Mouse (Mus musculus) MEL (cell line): ENCODE data around the gene Grrp1.

ENCODE experiments used
- CTCF ChIP-seq, 3 experiments: IDR thresholded peaks in 2 of 3; conservative IDR thresholded peaks in 1 of 3; 2 replicates each; pipeline ENCODE4 v1.5.1; 2011 to 2012; ENCODE audit warnings: low read length in 3 of 3, low read depth in 2 of 3, mild to moderate bottlenecking in 2 of 3, improper control_type of control experiment in 1 of 3, inconsistent platforms in 1 of 3, mixed read lengths in 1 of 3, moderate library complexity in 1 of 3; ENCODE audit not compliant: control insufficient read depth in 1 of 3, insufficient read depth in 1 of 3, poor library complexity in 1 of 3, severe bottlenecking in 1 of 3
- JUND ChIP-seq: IDR thresholded peaks from 2 replicates; pipeline ENCODE4 v1.6.1; 2011; ENCODE audit warnings: low read depth, mild to moderate bottlenecking, improper control_type of control experiment, low read length

- TF ChIP-seq JUND, result no peak
- TF ChIP-seq CTCF (IDR thresholded peaks at IDR 0.05 in 2 of 3, conservative IDR thresholded peaks at IDR 0.05 in 1 of 3; ENCODE audit: control insufficient read depth in 1 of 3, insufficient read depth in 1 of 3, low read depth in 2 of 3, low read length in 3 of 3, poor library complexity in 1 of 3, severe bottlenecking in 1 of 3), result no peak
These were observed 3.5 kb upstream of the Grrp1 start for GRCm38 (mm10) chr4:134257198-134258009.
